ENCODE assay signal across 8 mouse cellular contexts in the genomic region with DNA sequence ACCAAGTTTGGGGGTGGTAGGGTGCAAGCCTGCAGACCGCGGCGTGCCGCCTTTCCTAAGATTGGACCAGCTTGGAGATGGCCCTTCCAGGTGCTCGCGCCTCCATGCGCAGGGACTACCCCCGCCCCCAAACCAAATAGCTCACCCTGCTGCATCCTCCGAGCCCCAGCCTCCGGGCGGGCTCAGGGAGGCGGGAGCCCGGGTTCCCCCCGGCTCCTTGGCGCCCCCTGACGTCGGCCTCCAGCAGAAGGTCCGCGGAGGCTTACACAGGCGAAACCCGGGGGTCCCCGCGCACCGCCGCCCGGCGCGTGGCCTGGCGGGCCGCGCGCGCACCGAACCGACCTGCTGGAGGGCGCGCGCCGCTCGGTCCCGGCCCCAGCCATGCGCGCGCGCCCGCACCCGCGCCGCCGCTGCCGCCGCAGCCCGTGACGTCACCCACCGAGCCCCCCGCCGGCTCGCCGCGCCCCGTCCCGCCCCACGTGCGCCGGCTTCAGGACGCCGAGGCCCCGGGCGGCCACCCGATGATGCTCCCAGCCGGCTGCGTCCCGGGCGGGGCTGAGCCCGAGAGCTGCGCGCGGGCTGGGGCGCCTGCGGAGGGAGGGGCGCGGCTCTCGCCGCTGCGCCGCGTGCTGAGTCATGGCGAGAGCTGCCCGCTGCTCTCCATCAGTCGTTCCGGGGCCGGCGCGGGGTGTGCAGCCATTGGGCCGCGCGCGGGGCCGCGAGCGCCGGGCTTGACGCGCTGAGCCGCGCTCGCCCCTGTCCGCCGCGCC. TPM values are rescaled to one million over a fixed set of nuclear protein-coding genes. Genes with fewer than 3 reads are reported as not detected.
DNase-seq lines count a peak whose midpoint lies in the region; ATAC-seq and TF ChIP-seq lines count a peak whose summit lies in the region.

TSS of gene Bend6 (minus strand) at position 396 of the 770 bp plus-strand sequence.

- TF ChIP-seq POLR2A in lung, adult 2 months (IDR thresholded peaks at IDR 0.05; ENCODE audit: borderline replicate concordance, extremely low read depth, low read depth, low read length) = no peak

- DNase-seq in Patski (ENCODE audit: low read depth, low spot score) = no peak
- DNase-seq in cerebellum, adult 11-12 months = peak; percentile 88
- DNase-seq in forebrain, embryonic 14.5 days (ENCODE audit: low spot score) = peak; percentile 80
- DNase-seq in heart, postnatal 0 days (ENCODE audit: low spot score) = peak; percentile 34
- DNase-seq in layer of hippocampus, adult 8-10 months (ENCODE audit: low spot score in 2 of 2) = peak; percentile 47 to 65
- DNase-seq in lung, adult 2 months = peak; percentile 46
- peak; percentile 33 for DNase-seq in ovary, postnatal 14 days (ENCODE audit: low spot score)
- DNase-seq in urinary bladder, postnatal 14 days (ENCODE audit: low spot score) = peak; percentile 66

- H3K9me3 ChIP-seq in forebrain, embryonic 14.5 days (replicated peaks; ENCODE audit: control insufficient read depth, low read length) = no peaks in the 10 kb centered on the region
- no peaks in the 10 kb centered on the region for H3K9me3 ChIP-seq in heart, postnatal 0 days (replicated peaks; ENCODE audit: control insufficient read depth, low read length)

- H3K4me2 ChIP-seq in forebrain, embryonic 14.5 days (ENCODE audit: low read length) = peak within 1 kb of the TSS; percentile 81
- peak within 1 kb of the TSS; percentile 82 for H3K4me2 ChIP-seq in heart, postnatal 0 days (ENCODE audit: low read depth, low read length)

- in situ Hi-C loops in Patski (cut with MboI; ENCODE audit: low pct_unique_long_range_greater_than_20kb) = no loop called here

- POLR2A ChIA-PET in Patski (lab: Charles Lee) = interaction anchor here (1.4 kb wide), 1 partner anchor 17 kb away, joined by 4 read pairs; no protein-coding TSS in a partner anchor

- H3K27ac ChIP-seq in forebrain, embryonic 14.5 days (ENCODE audit: low read depth, low read length) = peak within 1 kb of the TSS; percentile 72; the same call in 1 of the 2 replicates
- H3K27ac ChIP-seq in heart, postnatal 0 days (ENCODE audit: low read depth) = no peak within 1 kb of the TSS

- CTCF ChIA-PET in Patski (lab: Charles Lee) = interaction anchor here (0.8 to 2.2 kb wide), 6 partner anchors 8 to 57 kb away, joined by 3 to 6 read pairs (median 4); no protein-coding TSS in a partner anchor

- no peaks in the 10 kb centered on the region for H3K27me3 ChIP-seq in Patski
- H3K27me3 ChIP-seq in forebrain, embryonic 14.5 days (replicated peaks; ENCODE audit: control insufficient read depth, insufficient read depth, low read length) = peaks cover 15% of the 10 kb centered on the region; the same call in 1 of the 2 replicates
- H3K27me3 ChIP-seq in heart, postnatal 0 days (ENCODE audit: control insufficient read depth, insufficient read depth, low read length) = peaks cover 8% of the 10 kb centered on the region; the same call in 1 of the 2 replicates

- H3K9ac ChIP-seq in forebrain, embryonic 14.5 days (ENCODE audit: low read length) = peak within 1 kb of the TSS; percentile 74
- H3K9ac ChIP-seq in heart, postnatal 0 days (replicated peaks; ENCODE audit: low read depth, low read length) = peak within 1 kb of the TSS; percentile 30

- TF ChIP-seq CTCF in Patski (IDR thresholded peaks at IDR 0.05) = peak; percentile 90
- TF ChIP-seq CTCF in heart, postnatal 0 days (IDR thresholded peaks at IDR 0.05; ENCODE audit: low read depth) = peak; percentile 27
- no peak for TF ChIP-seq CTCF in lung, adult 2 months (IDR thresholded peaks at IDR 0.05; ENCODE audit: insufficient read depth, low read length)

- 1% methylated on average over 19 of the region's 110 CpGs for WGBS in forebrain, embryonic 14.5 days
- under 1% methylated on average over 82 of the region's 110 CpGs for WGBS in heart, postnatal 0 days
- WGBS in lung, adult 2 months = under 1% methylated on average over 105 of the region's 110 CpGs

- H3K36me3 ChIP-seq in forebrain, embryonic 14.5 days (ENCODE audit: control insufficient read depth, insufficient read depth, low read length) = no peaks in the 10 kb centered on the region
- no peaks in the 10 kb centered on the region for H3K36me3 ChIP-seq in heart, postnatal 0 days (replicated peaks; ENCODE audit: control insufficient read depth, insufficient read depth, low read length)

- peak within 1 kb of the TSS; percentile 63 for H3K4me3 ChIP-seq in forebrain, embryonic 14.5 days (ENCODE audit: low read depth, low read length)
- H3K4me3 ChIP-seq in heart, postnatal 0 days (ENCODE audit: low read depth, low read length) = peak within 1 kb of the TSS; percentile 61
- H3K4me3 ChIP-seq in lung, adult 2 months (replicated peaks; ENCODE audit: extremely low read depth, low read depth, low read length) = peak within 1 kb of the TSS; percentile 42

- peaks cover 8% of the 10 kb centered on the region; the same call in 1 of the 2 replicates for H3K4me1 ChIP-seq in forebrain, embryonic 14.5 days (ENCODE audit: control insufficient read depth, insufficient read depth, low read length)
- 0 out of 2 replicates have a peak, but pooled peaks cover 3% of the 10 kb centered on the region for H3K4me1 ChIP-seq in heart, postnatal 0 days (ENCODE audit: control insufficient read depth, insufficient read depth)
- H3K4me1 ChIP-seq in lung, adult 2 months (ENCODE audit: control insufficient read depth, insufficient read depth, low read length) = peaks cover 5% of the 10 kb centered on the region; the same call in 1 of the 2 replicates

- ATAC-seq in Patski = peak; percentile 91
- ATAC-seq in forebrain, embryonic 14.5 days = peak; percentile 88
- ATAC-seq in heart, postnatal 0 days (ENCODE audit: insufficient read depth, low read depth) = peak; percentile 67

- TF ChIP-seq EP300 in heart, postnatal 0 days (IDR thresholded peaks at IDR 0.05; ENCODE audit: low read depth) = no peak

RNA-seq across cellular contexts. Expression of gene Bend6, which starts in this region (rescaled TPM):
- 3.5 TPM for polyA plus RNA-seq in Patski (2021)
- 32.2 and 40.3 TPM in 2 replicates for polyA plus RNA-seq in forebrain, embryonic 14.5 days (2014; fragmentation: Nextera tagmentation; extraction: Ambion mirVana)
- total RNA-seq in heart, postnatal 0 days (2014; rRNA removed; ENCODE audit: low replicate concordance) = 0.81 and 8.1 TPM in 2 replicates
- 1.9 TPM in 2 replicates for polyA plus RNA-seq in heart, postnatal 0 days (2015; fragmentation: Nextera tagmentation; extraction: Ambion mirVana)
- total RNA-seq in layer of hippocampus, adult 8-10 months (2022) = 10 to 100 TPM; 85.0 to 93.6 (median 85.6) TPM
- polyA plus RNA-seq in lung, adult 2 months (2012; rRNA removed) = 0.45 and 0.59 TPM in 2 replicates

Comparison
In these comparisons a context has a peak if more than half of its experiments do, and no peak if none do; other contexts are left out.
1. Peak in DNase-seq and H3K4me3 ChIP-seq in lung, adult 2 months; RNA of the gene not detected or under 1 TPM.